Mouse (Mus musculus) liver, embryonic 14.5 days (tissue): ENCODE results near the gene Apaf1.

ENCODE experiments used
- CTCF ChIP-seq: IDR thresholded peaks from 2 replicates; pipeline ENCODE4 v1.5.1; 2016; ENCODE audit warnings: antibody characterized with exemption, low read depth, control low read depth
- EP300 ChIP-seq: IDR thresholded peaks from 2 replicates; pipeline ENCODE4 v1.6.1; 2016; ENCODE audit warnings: antibody characterized with exemption, low read depth

- TF ChIP-seq EP300 (no peak), CTCF (no peak)
Measured at GRCm38 (mm10) chr10:91092812-91093211, 10.2 kb upstream of the Apaf1 start.
